Mouse (Mus musculus) small intestine, adult 2 months (tissue): ENCODE data around the gene Foxe3.

ENCODE experiments used
- CTCF ChIP-seq: fragments of 200-500 bp; IDR thresholded peaks from 2 replicates; pipeline ENCODE4 v1.5.1; 2012; ENCODE audit warnings: low read depth, mild to moderate bottlenecking, control low read depth, inconsistent platforms, low read length, moderate library complexity, mixed read lengths; ENCODE audit not compliant: insufficient replicate concordance, insufficient read length; ENCODE audit errors: extremely low read depth
- POLR2A ChIP-seq: fragments of 200-500 bp; IDR thresholded peaks from 2 replicates; pipeline ENCODE4 v1.6.1; 2012; ENCODE audit warnings: low read depth, mild to moderate bottlenecking, control low read depth, inconsistent platforms, low read length, moderate library complexity

DNA sequence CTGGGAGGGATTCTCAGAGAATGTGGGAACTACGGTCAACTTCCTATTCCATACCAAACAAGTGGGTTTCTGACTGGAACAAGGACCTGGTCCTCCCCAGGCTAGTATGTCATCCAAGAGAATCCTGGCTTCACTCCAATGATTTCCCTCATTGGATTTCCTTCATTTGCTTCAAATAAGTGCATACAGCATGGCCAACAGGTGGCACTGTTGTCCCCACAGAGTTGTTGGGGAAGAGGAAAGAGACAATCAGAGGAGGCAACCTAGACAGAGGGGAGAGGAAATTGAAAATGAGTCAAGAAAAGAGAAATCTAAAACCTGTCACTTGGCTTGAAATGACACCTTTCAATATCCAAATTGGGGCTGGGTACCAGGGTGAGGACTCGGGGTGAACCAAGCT, 8.7 kb downstream of the Foxe3 start:
- TF ChIP-seq CTCF, result no peak
- TF ChIP-seq POLR2A, result no peak
